Mouse (Mus musculus): Measurements from ENCODE around the gene Olfr5. TPM values are rescaled to one million over a fixed set of nuclear protein-coding genes. Genes with fewer than 3 reads are reported as not detected.
"Not testable (repeated sequence)": the region's sequence is repeated elsewhere in the genome, so short reads cannot be mapped to it uniquely, and the experiment has no call there.

Olfr5 gene
- not detected in 2 replicates for polyA plus RNA-seq (2016; fragmentation: Nextera tagmentation; extraction: Ambion mirVana)

DNA sequence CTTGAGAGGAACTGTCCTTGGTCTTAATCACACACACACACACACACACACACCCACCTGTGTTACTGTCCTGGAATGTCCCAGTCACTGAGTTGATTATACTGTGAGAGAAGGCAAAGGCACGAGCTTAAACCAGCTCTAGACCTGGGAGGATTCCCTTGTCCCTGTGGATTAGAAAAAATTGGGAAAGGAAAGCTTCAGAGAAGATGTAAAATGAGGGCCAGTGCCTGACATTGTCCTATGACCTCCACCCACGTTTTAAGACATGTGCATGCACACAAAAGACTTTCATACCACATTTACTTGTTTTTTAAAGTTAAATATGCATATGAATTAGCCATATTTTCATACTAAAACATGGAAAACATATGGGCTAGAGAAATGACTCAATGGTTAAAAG lies at the start of gene Olfr5:
Gene Olfr5, minus strand, starts transcription at position 101 of the 400 bp plus-strand sequence.
- Histone ChIP-seq H3K36me3 (no peaks in the 10 kb centered on the region), H3K9ac (no peak within 1 kb of the TSS), H3K4me1 (no peaks in the 10 kb centered on the region), H3K27me3 (no peaks in the 10 kb centered on the region), H3K9me3 (0 out of 2 replicates have a peak, but pooled peaks cover 6% of the 10 kb centered on the region), H3K4me2 (replicated peaks) (no peak within 1 kb of the TSS), H3K4me3 (no peak within 1 kb of the TSS), H3K27ac (no peak within 1 kb of the TSS)
- no peak for ATAC-seq (ENCODE audit: insufficient number of reproducible peaks, insufficient read depth, low FRiP score, low TSS enrichment)
- WGBS = 30% methylated on average over 2 of the region's 2 CpGs

DNA sequence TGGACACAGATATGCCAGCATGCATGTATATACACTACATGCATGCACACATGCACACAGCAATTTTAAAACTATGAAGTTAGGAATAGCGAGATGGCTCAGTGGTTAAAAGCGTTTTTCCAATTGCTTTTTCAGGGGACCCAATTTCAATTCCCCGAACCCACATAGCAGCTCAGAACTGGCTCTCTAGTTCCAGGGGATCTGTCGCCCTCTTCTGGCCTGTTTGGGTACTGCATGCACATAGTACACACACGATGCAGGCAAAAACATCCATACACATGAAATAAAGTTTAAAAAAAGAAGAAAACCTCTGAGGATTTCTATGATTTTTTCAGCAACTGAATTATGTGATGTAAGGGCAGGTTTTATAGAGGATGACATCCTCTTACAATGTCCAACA lies 39.4 kb upstream of the Olfr5 start:
- no peaks in the 10 kb centered on the region for H3K27me3 ChIP-seq
- H3K9ac ChIP-seq = no peak overlapping the region
- H3K27ac ChIP-seq = no peak overlapping the region
- 62% methylated on average over 5 of the region's 5 CpGs for WGBS
- no peak overlapping the region for H3K4me3 ChIP-seq
- peaks cover 32% of the 10 kb centered on the region; the same call in 1 of the 2 replicates for H3K9me3 ChIP-seq
- H3K36me3 ChIP-seq = no peaks in the 10 kb centered on the region
- H3K4me2 ChIP-seq (replicated peaks) = no peak overlapping the region
- ATAC-seq (ENCODE audit: insufficient number of reproducible peaks, insufficient read depth, low FRiP score, low TSS enrichment) = no peak
- no peaks in the 10 kb centered on the region for H3K4me1 ChIP-seq

DNA sequence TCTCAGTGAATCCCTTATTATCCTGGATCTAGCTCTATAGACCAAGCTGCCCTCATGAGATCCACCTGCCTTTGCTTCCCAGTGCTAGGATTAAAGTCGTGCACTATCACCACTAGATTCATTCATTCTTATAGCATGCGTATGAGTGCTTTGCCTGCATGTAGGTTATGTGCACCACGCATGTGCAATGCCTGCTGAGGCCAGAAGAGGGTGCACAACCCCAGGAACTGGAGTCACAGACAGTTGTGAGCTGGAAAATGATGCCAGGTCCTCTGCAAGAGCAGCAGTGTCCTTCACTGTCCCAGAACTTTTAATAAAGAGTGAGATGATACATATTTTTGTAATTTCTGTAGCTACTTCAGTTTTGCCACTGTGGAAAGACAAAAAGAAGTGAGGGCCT lies 38.3 kb upstream of the Olfr5 start:
- H3K4me3 ChIP-seq = no peak overlapping the region
- 61% methylated on average over 3 of the region's 3 CpGs for WGBS
- no peaks in the 10 kb centered on the region for H3K36me3 ChIP-seq
- H3K9me3 ChIP-seq = peaks cover 32% of the 10 kb centered on the region; the same call in 1 of the 2 replicates
- no peak for ATAC-seq (ENCODE audit: insufficient number of reproducible peaks, insufficient read depth, low FRiP score, low TSS enrichment)
- H3K27ac ChIP-seq = no peak overlapping the region
- no peaks in the 10 kb centered on the region for H3K4me1 ChIP-seq
- no peaks in the 10 kb centered on the region for H3K27me3 ChIP-seq
- H3K9ac ChIP-seq = no peak overlapping the region
- H3K4me2 ChIP-seq (replicated peaks) = no peak overlapping the region

DNA sequence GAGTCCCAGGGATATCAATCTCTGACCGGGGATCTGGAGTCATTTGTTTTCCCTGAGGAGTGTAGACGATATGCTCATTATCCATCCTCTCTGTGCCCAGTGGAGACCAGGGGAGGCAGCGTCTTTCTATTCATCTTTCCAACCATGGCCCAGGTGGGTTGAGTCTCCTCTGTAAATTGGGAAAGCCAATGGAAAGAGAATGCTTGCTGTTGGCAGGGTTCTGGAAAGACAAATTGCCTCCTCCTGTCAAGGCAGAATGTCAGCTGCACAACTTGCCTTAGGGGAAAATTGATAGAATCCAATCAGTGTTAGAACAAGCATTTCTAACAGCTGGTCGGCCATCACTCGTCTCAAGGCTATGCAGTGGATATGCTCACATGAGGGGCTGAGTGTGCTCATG lies 36.1 kb upstream of the Olfr5 start, which contains the start of gene Olfr1349:
Gene Olfr1349, minus strand, starts transcription at position 101 of the 400 bp plus-strand sequence.
- H3K9ac ChIP-seq = no peak within 1 kb of the TSS
- H3K27ac ChIP-seq = no peak within 1 kb of the TSS
- H3K9me3 ChIP-seq = peaks cover 31% of the 10 kb centered on the region; the same call in 1 of the 2 replicates
- no peak for ATAC-seq (ENCODE audit: insufficient number of reproducible peaks, insufficient read depth, low FRiP score, low TSS enrichment)
- H3K4me3 ChIP-seq = no peak within 1 kb of the TSS
- no peaks in the 10 kb centered on the region for H3K36me3 ChIP-seq
- H3K27me3 ChIP-seq = no peaks in the 10 kb centered on the region
- no peak within 1 kb of the TSS for H3K4me2 ChIP-seq (replicated peaks)
- WGBS = 83% methylated on average over 5 of the region's 5 CpGs
- H3K4me1 ChIP-seq = no peaks in the 10 kb centered on the region

DNA sequence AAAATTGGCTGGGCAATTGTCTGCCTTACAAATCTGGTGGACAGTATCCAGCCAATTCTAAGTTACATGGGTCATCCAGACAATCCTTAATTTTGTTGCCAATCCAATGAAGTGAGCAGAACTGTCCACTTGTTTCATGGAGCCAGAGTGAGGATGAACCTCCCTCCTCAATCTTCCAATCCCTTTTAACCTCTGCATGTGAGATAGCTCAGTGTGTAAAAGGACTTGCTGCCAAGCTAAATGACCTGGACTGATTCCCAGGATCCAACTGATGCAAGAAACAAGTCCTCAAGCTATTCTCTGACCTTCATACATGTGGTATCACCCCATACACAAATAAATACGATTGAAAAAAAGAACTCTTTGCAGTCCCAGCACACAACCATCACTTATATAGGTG lies 34.9 kb upstream of the Olfr5 start:
- H3K27ac ChIP-seq = no peak overlapping the region
- H3K36me3 ChIP-seq = no peaks in the 10 kb centered on the region
- no peaks in the 10 kb centered on the region for H3K27me3 ChIP-seq
- no peak overlapping the region for H3K9ac ChIP-seq
- no peaks in the 10 kb centered on the region for H3K4me1 ChIP-seq
- no peak for ATAC-seq (ENCODE audit: insufficient number of reproducible peaks, insufficient read depth, low FRiP score, low TSS enrichment)
- H3K4me3 ChIP-seq = no peak overlapping the region
- no peak overlapping the region for H3K4me2 ChIP-seq (replicated peaks)
- peaks cover 30% of the 10 kb centered on the region; the same call in 1 of the 2 replicates for H3K9me3 ChIP-seq
- 18% methylated on average over 1 of the region's 1 CpGs for WGBS

DNA sequence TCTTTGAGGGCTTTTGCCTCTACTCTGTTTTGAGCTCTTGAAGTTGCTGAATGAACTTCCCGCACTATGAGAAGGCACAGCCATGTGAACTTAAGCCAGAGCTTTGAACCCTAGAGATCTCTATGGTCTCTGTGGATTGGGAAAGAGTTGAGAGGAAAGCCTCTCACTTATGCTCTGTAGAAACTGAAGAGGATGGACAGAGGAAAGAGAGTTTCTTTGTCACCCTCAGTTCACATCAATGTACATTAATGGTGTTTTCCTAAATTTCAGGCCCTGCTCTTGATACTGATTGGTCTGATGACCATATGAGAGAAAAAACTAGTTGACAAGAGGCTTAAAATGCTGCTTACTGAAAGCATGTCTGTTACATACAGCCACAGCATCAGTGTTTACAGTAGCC lies 21.9 kb upstream of the Olfr5 start, which contains the start of gene Olfr1348:
Gene Olfr1348, minus strand, starts transcription at position 101 of the 400 bp plus-strand sequence.
- 84% methylated on average over 1 of the region's 1 CpGs for WGBS
- no peaks in the 10 kb centered on the region for H3K9me3 ChIP-seq
- no peak for ATAC-seq (ENCODE audit: insufficient number of reproducible peaks, insufficient read depth, low FRiP score, low TSS enrichment)

DNA sequence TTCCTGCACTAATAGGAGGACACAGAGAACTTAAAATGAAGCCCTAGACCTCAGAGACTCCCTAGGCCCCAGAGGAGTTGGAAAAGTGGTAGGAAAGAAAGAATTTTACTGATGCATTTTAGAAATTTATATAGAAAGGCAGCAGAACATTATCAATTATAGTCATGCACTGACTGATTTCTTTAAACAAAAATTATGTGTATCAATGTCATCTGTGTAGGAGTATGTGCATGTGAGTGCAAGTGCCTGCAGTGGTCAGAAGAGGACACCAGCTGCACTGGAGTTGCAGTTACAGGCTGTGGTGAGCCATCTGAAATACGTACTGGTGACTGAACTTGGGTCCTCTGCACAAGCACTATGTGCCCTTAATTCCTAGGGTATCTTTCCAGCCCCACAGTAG lies 12.9 kb upstream of the Olfr5 start, which contains the start of gene Olfr1347:
Gene Olfr1347, minus strand, starts transcription at position 101 of the 400 bp plus-strand sequence.
- Histone ChIP-seq H3K36me3 (no peaks in the 10 kb centered on the region), H3K27ac (no peak within 1 kb of the TSS), H3K9ac (no peak within 1 kb of the TSS), H3K4me2 (replicated peaks) (no peak within 1 kb of the TSS), H3K4me3 (no peak within 1 kb of the TSS), H3K4me1 (no peaks in the 10 kb centered on the region), H3K27me3 (no peaks in the 10 kb centered on the region), H3K9me3 (0 out of 2 replicates have a peak, but pooled peaks cover 9% of the 10 kb centered on the region)
- no peak for ATAC-seq (ENCODE audit: insufficient number of reproducible peaks, insufficient read depth, low FRiP score, low TSS enrichment)
- 47% methylated on average over 1 of the region's 1 CpGs for WGBS

More for the DNA sequence above, 21.9 kb upstream of the Olfr5 start, which contains the start of gene Olfr1348:
- no peaks in the 10 kb centered on the region for H3K36me3 ChIP-seq
- no peaks in the 10 kb centered on the region for H3K4me1 ChIP-seq
- no peak within 1 kb of the TSS for H3K27ac ChIP-seq
- no peak within 1 kb of the TSS for H3K4me2 ChIP-seq (replicated peaks)
- no peak within 1 kb of the TSS for H3K9ac ChIP-seq
- no peak within 1 kb of the TSS for H3K4me3 ChIP-seq
- H3K27me3 ChIP-seq = no peaks in the 10 kb centered on the region

DNA sequence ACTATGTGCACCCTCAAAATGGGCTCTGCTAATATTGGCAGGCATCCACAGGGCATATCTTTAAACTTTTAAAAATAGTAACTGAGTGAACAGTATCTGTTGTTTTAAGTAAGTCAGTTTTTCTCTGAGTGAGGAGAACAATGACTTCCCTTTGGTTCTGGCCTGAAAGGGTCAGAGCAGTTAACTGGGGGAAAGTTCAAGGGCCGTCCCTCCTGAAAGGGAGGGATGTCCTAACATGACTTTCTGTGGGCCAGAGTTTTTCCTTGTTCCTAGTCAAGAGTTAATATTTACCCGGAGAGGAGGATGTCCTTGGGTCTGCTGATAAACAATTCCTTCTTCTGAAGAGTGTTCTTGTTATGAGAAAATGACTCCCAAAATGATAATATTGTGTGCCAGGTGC lies 9.1 kb downstream of the Olfr5 start:
- WGBS = 77% methylated on average over 2 of the region's 2 CpGs
- not testable (repeated sequence) for H3K4me1 ChIP-seq; H3K9ac ChIP-seq; H3K4me2 ChIP-seq (replicated peaks); H3K36me3 ChIP-seq; H3K27me3 ChIP-seq; ATAC-seq (ENCODE audit: insufficient number of reproducible peaks, insufficient read depth, low FRiP score, low TSS enrichment); H3K4me3 ChIP-seq; H3K27ac ChIP-seq; H3K9me3 ChIP-seq

DNA sequence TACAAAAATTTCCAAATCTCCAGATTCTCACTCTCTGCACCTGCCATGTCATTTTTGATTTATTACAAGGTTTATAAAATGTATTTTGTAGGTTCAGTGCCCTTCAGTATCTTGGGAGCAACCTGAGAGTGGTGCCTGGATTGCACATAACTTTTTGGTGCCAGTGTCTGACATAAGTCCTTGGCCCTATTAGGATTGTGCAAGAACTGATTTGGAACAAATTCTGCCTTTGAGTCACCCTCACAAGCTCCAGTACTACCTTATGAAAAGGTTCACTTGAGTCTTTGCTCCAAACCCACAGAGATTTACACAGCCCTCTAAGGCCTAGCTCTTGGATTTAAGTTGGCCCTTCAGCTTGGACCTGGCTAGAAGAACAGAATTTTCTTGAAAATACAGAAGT lies 19.8 kb downstream of the Olfr5 start, which contains the start of gene Olfr1346:
Gene Olfr1346, plus strand, starts transcription at position 151 of the 400 bp plus-strand sequence.
- no peak for ATAC-seq (ENCODE audit: insufficient number of reproducible peaks, insufficient read depth, low FRiP score, low TSS enrichment)

DNA sequence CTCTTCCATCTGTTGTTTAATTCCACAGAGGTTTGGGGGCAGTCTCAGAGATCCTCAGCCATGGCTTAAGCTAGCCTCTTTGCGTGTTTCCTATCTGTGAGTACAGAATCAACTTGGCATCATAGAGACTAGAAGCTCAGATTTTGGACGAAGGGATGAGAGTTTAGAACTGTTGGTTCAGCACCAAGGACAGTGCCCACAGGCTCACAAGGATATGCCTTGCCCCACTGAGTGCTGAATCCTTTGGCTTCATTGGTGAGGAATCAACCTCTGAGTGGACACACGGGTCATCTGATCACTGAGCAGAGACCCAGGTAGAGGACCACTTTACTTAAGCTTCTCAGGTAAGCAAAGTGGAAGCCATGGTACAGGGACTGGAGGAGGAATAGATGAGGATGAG lies 30.3 kb downstream of the Olfr5 start:
- ATAC-seq (ENCODE audit: insufficient number of reproducible peaks, insufficient read depth, low FRiP score, low TSS enrichment) = no peak
- WGBS = 47% methylated on average over 3 of the region's 3 CpGs

More for the DNA sequence above, 19.8 kb downstream of the Olfr5 start, which contains the start of gene Olfr1346:
- no peak within 1 kb of the TSS for H3K4me2 ChIP-seq (replicated peaks)
- H3K4me1 ChIP-seq = no peaks in the 10 kb centered on the region
- no peak within 1 kb of the TSS for H3K27ac ChIP-seq
- no peaks in the 10 kb centered on the region for H3K36me3 ChIP-seq
- no peak within 1 kb of the TSS for H3K9ac ChIP-seq
- H3K9me3 ChIP-seq = no peaks in the 10 kb centered on the region
- no peaks in the 10 kb centered on the region for H3K27me3 ChIP-seq
- no peak within 1 kb of the TSS for H3K4me3 ChIP-seq

DNA sequence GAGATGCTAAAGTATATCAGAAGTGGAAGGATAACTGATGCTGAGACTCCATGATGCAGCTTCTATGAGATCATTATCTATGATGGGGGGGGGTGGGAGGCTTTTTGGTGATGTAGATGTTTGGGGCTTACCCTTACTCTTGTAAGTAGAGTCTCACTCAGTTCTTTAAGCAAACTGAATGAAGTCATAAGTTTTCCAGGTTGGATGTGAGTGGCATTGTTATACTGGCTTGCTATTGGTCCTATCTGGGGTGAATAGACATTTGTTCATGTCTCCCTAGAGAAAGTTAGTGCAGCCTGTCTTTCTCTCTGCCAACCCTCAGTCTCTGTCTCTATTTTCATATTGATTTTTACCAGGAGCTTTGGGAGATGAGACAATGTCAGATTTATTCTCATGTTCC lies 30.9 kb downstream of the Olfr5 start, which contains the start of gene Olfr1336:
Gene Olfr1336, plus strand, starts transcription at position 301 of the 400 bp plus-strand sequence.
- H3K9ac ChIP-seq = no peak within 1 kb of the TSS
- no peak for ATAC-seq (ENCODE audit: insufficient number of reproducible peaks, insufficient read depth, low FRiP score, low TSS enrichment)
- H3K36me3 ChIP-seq = no peaks in the 10 kb centered on the region
- no peak within 1 kb of the TSS for H3K4me3 ChIP-seq
- no peak within 1 kb of the TSS for H3K27ac ChIP-seq
- H3K9me3 ChIP-seq = peaks cover 11% of the 10 kb centered on the region; the same call in 1 of the 2 replicates
- H3K4me2 ChIP-seq (replicated peaks) = no peak within 1 kb of the TSS
- H3K27me3 ChIP-seq = no peaks in the 10 kb centered on the region
- no peaks in the 10 kb centered on the region for H3K4me1 ChIP-seq

More for the DNA sequence above, 30.3 kb downstream of the Olfr5 start:
- Histone ChIP-seq H3K4me1 (no peaks in the 10 kb centered on the region), H3K27me3 (no peaks in the 10 kb centered on the region), H3K27ac (no peak overlapping the region), H3K4me3 (no peak overlapping the region), H3K36me3 (no peaks in the 10 kb centered on the region), H3K9ac (no peak overlapping the region), H3K9me3 (peaks cover 11% of the 10 kb centered on the region; the same call in 1 of the 2 replicates), H3K4me2 (replicated peaks) (no peak overlapping the region)

DNA sequence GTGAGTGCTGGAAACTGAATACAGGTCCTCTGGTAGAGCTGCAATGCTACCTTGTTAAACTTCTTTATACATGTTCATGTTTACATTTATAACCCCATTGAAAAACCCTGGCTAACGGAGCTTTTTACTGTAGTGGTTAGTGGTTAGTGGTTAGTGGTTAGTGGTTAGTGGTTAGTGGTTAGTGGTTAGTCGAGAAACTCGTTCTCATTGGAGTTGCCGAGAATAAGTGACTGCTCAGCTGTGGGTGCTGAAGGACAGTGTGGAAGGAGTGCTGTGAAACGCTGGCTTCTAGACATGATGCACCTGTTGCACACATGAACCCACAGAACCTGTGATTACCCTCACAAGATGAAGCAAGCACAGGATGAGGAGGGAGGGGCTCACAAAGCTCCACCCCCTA lies 39.0 kb downstream of the Olfr5 start:
- ATAC-seq (ENCODE audit: insufficient number of reproducible peaks, insufficient read depth, low FRiP score, low TSS enrichment) = no peak
- Histone ChIP-seq H3K4me2 (replicated peaks) (no peak overlapping the region), H3K27ac (no peak overlapping the region), H3K9ac (no peak overlapping the region), H3K36me3 (no peaks in the 10 kb centered on the region), H3K4me1 (no peaks in the 10 kb centered on the region), H3K27me3 (no peaks in the 10 kb centered on the region), H3K4me3 (no peak overlapping the region), H3K9me3 (peaks cover 16% of the 10 kb centered on the region; the same call in 1 of the 2 replicates)
- WGBS = 83% methylated on average over 5 of the region's 5 CpGs
